Mouse (Mus musculus): Measurements from ENCODE around the gene Zfyve27. TPM values are rescaled to one million over a fixed set of nuclear protein-coding genes. Genes with fewer than 3 reads are reported as not detected.

Zfyve27 gene
- total RNA-seq, 2 experiments from 2014 or later: 91.7 to 101 TPM

GRCm38 (mm10) chr19:42129509-42130293 lies 34.0 kb upstream of the Zfyve27 start:
- peak overlapping the region; percentile 91 for H3K27ac ChIP-seq
- H3K4me3 ChIP-seq: peak overlapping the region; percentile 68
- DNase-seq (ENCODE audit: low spot score in 2 of 2): no peak
- TF ChIP-seq CTCF (conservative IDR thresholded peaks at IDR 0.05): no peak

GRCm38 (mm10) chr19:42130294-42130606 lies 33.5 kb upstream of the Zfyve27 start:
- no peak for DNase-seq (ENCODE audit: low spot score in 2 of 2)
- Histone ChIP-seq H3K4me3 (no peak overlapping the region), H3K27ac (peak overlapping the region; percentile 91; the same call in 1 of the 2 replicates)
- TF ChIP-seq CTCF (conservative IDR thresholded peaks at IDR 0.05): no peak

GRCm38 (mm10) chr19:42131101-42131500 lies 32.6 kb upstream of the Zfyve27 start:
- Histone ChIP-seq H3K27ac (peak overlapping the region; percentile 91; the same call in 1 of the 2 replicates), H3K4me3 (no peak overlapping the region)
- no peak for TF ChIP-seq CTCF (conservative IDR thresholded peaks at IDR 0.05)
- no peak for DNase-seq (ENCODE audit: low spot score in 2 of 2)

GRCm38 (mm10) chr19:42135070-42135469 lies 28.7 kb upstream of the Zfyve27 start:
- TF ChIP-seq CTCF (conservative IDR thresholded peaks at IDR 0.05): no peak
- Histone ChIP-seq H3K27ac (no peak overlapping the region), H3K4me3 (no peak overlapping the region)
- DNase-seq (ENCODE audit: low spot score in 2 of 2): no peak

- DNase-seq (ENCODE audit: low spot score in 2 of 2): no peak
- Histone ChIP-seq H3K27ac (no peak overlapping the region), H3K4me3 (no peak overlapping the region)
- TF ChIP-seq CTCF (conservative IDR thresholded peaks at IDR 0.05): no peak
Observed at GRCm38 (mm10) chr19:42136126-42136525, 27.6 kb upstream of the Zfyve27 start.

- no peak overlapping the region for H3K27ac ChIP-seq
- H3K4me3 ChIP-seq: no peak overlapping the region
- TF ChIP-seq CTCF (conservative IDR thresholded peaks at IDR 0.05): no peak
- no peak for DNase-seq (ENCODE audit: low spot score in 2 of 2)
Observed at GRCm38 (mm10) chr19:42137167-42137672, 26.5 kb upstream of the Zfyve27 start.

- no peak for TF ChIP-seq CTCF (conservative IDR thresholded peaks at IDR 0.05)
Observed at GRCm38 (mm10) chr19:42138517-42139285, 25.1 kb upstream of the Zfyve27 start.

GRCm38 (mm10) chr19:42139724-42140517 lies 23.8 kb upstream of the Zfyve27 start:
- DNase-seq (ENCODE audit: low spot score in 2 of 2): no peak
- Histone ChIP-seq H3K4me3 (no peak overlapping the region), H3K27ac (no peak overlapping the region)
- no peak for TF ChIP-seq CTCF (conservative IDR thresholded peaks at IDR 0.05)

More at GRCm38 (mm10) chr19:42138517-42139285, 25.1 kb upstream of the Zfyve27 start:
- Histone ChIP-seq H3K4me3 (no peak overlapping the region), H3K27ac (no peak overlapping the region)
- no peak for DNase-seq (ENCODE audit: low spot score in 2 of 2)

GRCm38 (mm10) chr19:42141998-42142397 lies 21.8 kb upstream of the Zfyve27 start:
- Histone ChIP-seq H3K27ac (no peak overlapping the region), H3K4me3 (no peak overlapping the region)
- no peak for DNase-seq (ENCODE audit: low spot score in 2 of 2)
- TF ChIP-seq CTCF (conservative IDR thresholded peaks at IDR 0.05): no peak

GRCm38 (mm10) chr19:42142757-42143156 lies 21.0 kb upstream of the Zfyve27 start:
- Histone ChIP-seq H3K27ac (no peak overlapping the region), H3K4me3 (no peak overlapping the region)
- DNase-seq (ENCODE audit: low spot score in 2 of 2): no peak
- TF ChIP-seq CTCF (conservative IDR thresholded peaks at IDR 0.05): no peak

GRCm38 (mm10) chr19:42144067-42144466 lies 19.7 kb upstream of the Zfyve27 start:
- Histone ChIP-seq H3K27ac (no peak overlapping the region), H3K4me3 (no peak overlapping the region)
- no peak for DNase-seq (ENCODE audit: low spot score in 2 of 2)
- TF ChIP-seq CTCF (conservative IDR thresholded peaks at IDR 0.05): no peak

- peak; percentile 80 to 89 for DNase-seq (ENCODE audit: low spot score in 2 of 2)
- Histone ChIP-seq H3K27ac (peak overlapping the region; percentile 59; the same call in 1 of the 2 replicates), H3K4me3 (no peak overlapping the region)
- TF ChIP-seq CTCF (conservative IDR thresholded peaks at IDR 0.05): peak; percentile 86
Observed at GRCm38 (mm10) chr19:42144541-42145167, 19.1 kb upstream of the Zfyve27 start.
